Mouse (Mus musculus): Measurements from ENCODE around the gene Slc17a5.
A peak's percentile ranks its signal among the peaks of the same experiment; 100 is the strongest.
"Not testable (repeated sequence)": the region's sequence is repeated elsewhere in the genome, so short reads cannot be mapped to it uniquely, and the experiment has no call there.

Gene Slc17a5

DNA sequence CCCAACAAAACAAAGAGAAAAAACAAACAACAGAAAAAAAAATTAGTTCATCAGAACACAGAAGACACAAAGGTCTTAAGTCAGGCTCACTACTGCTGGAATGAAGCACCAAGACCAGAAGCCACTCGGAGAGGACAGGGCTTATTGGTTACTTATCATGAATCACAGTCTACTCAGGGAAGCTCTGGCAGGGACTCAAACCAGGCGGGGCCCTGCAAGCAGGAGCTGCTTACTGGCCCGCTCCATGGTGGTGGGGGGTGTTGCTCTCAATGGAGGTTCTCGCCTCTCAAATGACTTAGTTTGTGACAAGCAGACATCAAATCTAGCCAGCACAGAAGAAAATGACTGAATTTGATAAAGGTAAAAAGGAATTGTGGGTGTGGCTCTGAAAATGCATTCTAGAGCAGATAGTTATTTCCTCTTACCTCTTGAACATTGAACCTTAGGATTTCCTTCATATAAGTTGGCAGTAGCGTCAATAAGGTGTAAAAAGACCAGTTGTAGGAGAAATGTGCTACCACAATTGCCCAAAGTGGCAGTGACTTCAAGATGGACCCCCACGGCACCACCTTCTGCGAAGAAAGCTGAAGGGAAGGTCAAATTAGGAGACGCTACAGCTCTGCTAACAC is 29.1 kb downstream of the Slc17a5 start:
- DNase-seq, result no peak

DNA sequence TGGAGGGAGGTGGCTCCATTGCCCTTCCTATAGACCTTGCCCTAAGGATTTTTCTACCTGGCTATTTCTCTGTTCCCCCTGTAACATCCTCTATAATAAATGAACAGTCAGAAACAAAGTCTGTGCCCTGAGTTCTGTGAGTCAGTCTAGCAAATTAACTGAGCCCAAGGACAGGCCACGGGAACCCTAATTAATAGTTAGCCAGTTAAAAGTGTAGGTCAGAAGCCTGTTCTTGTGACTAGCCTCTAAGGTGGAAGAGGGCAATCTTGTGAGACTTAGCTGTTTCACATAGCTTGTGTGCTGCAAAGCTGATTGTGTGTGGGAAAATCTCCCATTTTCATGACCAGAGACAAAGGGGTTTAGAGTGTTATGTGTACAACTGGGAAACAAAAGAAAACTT is 30.8 kb downstream of the Slc17a5 start:
- no peak for DNase-seq

DNA sequence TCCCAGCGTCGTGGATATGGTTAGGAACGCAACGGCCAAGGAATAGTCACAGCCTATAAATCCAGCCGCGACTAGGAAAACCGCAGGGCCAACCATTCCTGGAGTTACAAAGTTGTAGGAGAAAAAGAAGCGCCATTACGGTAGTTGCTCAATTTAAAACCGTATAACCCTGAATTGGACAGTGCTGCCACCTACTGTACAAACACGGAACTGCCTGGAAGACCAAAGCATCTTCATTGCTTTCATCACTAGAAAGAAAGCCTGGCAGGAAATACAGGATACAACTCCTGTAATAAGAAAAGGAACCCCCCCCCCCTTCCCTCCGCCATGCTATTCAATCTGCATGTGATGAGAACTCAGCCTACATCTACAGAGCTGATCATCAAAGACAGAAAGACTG is 34.9 kb downstream of the Slc17a5 start:
- peak; percentile 76 to 83 for DNase-seq

DNA sequence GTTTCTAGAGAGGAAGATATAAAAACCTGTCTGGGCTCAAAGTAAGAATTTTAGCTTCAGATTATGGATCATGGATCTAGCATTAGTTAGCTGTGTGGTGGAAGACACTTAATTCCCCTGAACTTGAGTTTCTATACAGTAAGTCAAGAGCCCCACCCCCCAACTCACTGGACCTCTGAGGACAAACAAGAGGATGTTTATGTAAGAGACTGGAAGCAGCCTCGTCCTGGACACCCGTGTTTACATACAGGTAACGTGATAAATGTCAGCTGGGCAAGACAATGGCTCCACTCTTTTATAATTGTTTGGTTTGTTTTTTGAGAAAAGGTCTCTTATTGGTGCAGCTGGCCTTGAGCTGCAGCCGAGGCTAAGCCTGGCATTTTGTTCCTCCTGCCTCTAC is 36.1 kb downstream of the Slc17a5 start:
- DNase-seq, result no peak

DNA sequence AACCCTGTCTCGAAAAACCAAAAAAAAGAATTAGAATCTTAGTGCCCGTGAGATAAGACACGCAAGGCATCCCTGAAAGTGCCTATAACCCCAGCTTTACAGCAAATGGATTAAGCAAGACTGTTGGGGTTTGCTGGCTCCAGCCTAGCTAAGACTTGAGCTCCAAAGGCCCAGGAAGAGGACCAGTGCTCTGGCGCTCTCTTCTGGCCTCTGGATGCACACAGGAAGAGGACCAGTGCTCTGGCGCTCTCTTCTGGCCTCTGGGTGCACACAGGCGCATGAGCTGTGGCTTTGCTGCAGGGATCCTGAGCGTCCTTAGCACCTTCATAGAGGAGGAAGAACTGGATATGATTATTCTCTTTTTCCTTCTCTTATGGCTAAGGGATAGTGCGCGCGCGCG is 40.1 kb downstream of the Slc17a5 start:
- DNase-seq, result no peak

DNA sequence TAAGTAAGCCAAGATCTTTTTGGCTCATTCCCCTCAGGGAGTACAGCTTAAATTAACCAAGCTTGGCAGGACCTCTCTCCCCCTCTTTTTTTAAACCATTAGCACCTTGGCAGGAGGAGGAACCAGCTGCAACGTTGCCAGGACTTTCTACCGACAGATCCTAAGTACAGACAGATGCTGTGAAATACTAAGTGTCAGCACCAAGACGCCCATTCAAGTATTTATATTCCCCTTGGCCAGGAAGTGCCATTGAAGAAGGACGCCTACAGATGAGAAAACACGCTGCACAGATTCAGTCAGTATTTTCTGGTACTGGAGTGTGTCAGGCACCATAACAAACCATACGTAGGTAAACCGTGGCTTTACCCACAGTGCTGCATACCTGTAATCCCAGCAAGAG is 40.9 kb downstream of the Slc17a5 start:
- no peak for DNase-seq

DNA sequence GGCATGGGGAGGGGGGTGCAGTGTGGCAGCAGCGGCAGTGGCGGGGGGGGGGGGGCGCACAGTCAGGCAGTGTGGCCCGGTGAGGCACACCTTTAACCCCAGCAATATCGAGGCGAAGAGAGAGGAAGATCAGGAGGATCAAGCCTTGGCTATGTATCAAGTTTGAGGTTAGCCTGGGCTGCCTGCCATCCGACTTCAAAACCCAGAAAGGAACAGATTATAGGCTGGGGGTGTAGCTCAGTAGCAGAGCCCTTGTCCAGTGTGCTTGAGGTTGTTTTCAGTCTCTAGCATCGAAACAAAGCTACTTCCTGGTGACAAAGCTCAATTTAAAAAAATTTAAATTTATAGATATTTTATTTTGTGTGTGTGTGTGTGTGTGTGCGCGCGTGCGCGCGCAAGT is 46.1 kb downstream of the Slc17a5 start:
- no peak for DNase-seq

DNA sequence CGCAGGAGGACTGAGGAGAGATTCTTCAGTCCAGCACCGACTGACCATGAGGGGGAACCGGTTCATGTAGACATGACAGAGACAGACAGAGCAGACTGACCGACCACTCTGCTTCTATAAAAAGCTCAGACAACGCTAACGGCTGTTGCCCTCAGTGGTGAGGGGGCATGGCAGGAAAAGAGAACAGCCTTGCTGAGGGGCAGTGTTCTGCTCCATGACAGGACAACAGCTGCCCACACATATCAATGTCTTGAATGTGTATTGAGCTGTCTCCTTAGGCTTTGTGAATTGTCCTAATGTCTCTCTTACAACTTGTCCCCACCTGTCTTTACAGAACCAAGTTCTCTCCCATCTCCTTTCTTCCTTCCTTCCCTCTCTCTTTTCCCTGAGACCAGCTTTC is 49.4 kb downstream of the Slc17a5 start:
- no peak for DNase-seq

DNA sequence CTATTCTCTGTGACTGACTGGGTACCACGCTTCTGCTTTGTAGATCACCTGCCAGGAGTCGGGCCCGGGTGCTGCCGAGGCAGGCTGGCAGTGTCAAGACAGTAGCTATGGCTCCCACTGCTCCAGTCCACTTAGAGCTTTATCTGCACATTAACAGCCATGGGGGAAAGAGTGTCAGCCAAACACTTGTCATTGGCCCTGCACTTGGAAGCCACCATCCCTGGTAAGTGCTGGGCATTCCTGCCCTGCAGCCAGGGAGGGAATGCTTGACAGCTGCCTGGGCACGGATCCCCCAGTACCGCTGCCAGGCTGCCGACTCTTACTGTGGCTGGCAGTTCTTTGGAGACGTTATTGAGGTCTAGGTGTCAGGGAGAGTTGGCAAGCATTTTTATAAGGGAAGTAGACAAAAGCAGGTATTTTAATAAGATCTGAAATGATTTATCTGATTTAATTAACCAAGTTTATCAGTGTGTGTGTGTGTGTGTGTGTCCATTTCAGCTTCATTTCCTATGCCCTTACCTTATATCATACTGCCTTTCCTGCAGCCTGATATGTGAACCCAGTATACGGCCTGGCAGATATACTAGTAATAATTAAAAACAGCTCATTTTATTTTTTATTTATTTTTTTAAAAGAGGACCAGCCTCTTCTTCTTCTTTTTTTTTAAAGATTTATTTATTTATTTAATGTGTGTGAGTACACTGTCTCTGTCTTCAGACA is 50.5 kb downstream of the Slc17a5 start:
- peak; percentile 74 to 79 for DNase-seq

DNA sequence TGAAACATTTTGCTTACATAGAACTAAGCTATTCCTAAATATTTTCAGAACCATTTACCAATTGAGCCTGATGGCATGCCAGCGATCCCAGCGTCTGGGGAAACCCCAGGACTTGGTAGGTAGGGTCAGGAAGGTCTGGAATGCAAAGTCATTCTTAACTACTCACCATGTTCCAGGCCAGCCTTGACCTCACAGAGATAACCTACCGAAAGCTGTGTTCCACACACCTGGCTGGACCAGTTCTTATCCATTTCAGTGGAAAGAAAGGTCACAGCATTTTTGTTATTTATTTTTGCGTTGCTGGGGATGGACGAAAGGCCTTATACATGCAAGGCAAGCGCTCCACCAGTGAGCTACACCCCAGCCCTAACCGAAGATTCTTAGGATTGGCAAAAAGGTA is 53.2 kb downstream of the Slc17a5 start:
- no peak for DNase-seq

DNA sequence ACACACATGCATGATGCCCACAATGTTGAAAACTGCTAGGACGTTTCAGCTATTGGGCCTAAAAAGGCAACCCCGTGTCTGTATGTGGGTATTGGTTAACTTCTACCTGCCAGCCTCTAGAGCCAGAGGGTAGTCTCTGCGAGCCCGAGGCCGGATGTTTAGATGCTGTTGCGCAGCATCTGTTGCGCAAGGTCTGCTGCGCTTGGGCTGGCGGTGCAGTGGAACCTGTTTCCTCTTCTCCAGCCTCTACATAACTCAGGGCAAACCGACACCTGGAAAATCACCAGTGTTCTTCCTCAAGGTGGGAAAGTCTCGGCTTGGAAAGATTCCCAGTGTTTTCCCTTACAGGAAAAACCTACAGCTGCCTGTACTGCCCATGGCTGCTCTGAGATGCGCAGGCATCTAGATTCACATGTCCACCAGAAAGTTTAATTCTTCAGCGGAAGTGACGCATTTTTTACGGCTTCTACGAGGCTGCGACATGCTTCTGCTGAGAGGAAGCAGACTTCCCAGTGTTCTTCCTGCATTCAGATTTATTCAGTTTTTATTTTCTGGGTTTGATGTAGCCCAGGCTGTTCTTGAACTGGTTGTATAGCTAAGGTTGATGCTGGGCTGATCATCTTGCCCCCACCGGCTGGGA is 54.4 kb downstream of the Slc17a5 start:
- DNase-seq, result no peak

DNA sequence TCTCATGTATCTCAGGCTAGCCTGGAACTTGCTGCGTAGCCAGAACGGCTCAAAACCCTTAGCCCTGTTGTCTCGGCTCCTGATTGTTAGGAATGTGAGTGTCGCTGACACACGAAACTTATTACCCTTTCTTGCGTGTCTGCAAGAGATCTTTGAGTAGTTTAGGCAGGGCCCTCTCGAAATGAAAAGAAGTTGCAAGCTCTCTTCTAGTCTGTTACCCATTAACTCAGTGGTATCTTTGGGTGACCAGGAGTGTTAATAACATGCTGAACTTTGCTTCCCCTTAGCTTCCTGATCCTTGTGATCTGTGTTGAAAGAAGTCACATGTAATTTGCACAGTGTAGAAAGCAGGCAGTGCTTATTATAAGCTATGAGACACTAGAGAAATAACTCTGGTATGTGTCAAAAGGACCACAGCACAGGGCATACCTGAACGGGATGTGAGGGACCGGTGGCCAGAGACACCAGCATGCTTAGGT is 55.5 kb downstream of the Slc17a5 start:
- DNase-seq, result no peak

DNA sequence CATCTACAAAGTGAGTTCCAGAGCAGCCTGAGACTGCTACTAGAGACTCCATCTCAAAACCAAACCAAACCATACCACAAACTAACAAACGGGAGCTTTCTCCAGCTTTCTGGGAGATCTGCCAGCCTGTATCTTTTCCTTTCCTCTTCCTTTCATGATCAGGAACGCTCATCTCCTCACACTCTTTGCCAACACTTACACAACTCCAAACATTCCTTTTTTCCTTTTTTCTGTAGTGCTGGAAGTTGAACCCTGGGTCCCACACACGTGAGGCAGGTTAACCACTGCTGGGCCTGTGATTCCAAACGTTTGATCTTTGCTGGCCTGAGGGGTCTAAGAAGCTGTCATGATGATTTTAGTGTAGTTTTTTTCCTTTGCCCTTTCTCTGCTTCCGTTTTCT is 56.0 kb downstream of the Slc17a5 start:
- DNase-seq, result no peak

DNA sequence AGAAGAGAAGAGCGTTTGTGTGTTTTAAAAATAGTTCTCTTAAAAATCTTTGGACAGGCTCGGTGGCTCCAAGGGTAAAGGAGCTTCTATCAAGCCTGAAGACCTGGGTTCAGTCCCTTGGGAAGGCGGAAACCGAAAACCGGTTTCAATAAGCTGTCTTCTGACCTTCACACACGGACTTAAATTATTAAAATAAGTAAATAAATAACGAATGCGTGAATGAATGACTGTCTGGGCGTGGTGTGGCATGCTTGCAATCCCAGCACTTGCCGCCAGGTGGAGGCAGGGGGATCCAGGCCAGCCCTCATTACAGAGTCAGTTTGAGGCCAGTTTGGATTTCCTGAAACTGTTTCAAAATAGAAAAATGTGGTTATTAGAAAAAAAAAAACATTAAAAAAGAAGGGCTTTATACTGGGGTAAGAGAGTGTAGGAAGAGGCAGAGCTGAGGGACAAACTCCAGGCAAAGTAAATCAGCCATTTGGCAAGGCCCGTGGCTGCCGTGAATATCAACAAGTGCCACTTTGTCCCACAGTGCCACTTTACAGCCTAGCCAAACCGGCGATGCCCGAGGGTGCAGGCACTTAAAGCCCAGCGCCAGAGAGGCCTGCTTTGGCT is 60.0 kb downstream of the Slc17a5 start:
- peak; percentile 71 to 83 for DNase-seq

DNA sequence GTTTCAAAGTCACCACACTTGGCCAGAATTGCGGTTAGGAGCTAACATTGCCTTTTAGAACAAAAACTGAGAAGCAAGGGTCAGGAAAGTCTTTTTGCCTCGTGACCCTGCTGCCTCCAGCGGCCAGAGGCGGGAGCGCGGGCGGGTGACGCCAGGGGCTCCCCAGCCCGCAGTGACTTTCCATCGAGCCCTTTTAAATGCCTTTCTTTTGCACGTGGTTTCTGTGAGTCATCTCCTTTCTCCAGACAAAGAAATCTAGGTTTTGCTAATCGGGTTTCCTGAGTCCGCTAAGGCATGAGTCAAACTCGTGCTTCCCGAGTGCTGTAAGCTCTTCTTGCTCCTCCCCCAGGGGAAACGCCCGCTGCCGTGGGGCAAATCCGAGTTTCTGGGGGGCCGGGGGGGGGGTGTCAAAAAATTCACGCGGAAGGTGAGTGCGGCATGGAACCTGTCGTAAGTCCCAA is 60.5 kb downstream of the Slc17a5 start:
- DNase-seq, result peak; percentile 76 to 80

DNA sequence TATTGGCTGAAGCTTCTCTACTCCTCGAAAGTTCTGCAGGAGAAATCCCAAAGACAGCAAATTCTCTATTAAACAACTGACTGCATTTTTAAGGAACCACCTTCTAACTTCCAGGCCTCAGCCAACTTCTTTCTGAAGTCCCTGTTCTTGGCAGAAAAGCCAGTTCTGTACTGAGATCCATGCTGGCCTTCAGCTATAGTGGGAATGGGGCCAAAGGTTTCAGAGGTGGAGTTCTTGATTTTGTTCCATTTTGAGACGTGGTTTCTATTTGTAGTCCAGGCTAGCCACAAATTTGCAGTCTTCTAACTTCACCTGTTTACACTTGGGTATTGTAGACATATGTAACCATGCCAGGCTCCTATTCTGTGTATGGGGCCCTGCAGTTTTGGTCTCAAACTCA is 61.6 kb downstream of the Slc17a5 start:
- no peak for DNase-seq

DNA sequence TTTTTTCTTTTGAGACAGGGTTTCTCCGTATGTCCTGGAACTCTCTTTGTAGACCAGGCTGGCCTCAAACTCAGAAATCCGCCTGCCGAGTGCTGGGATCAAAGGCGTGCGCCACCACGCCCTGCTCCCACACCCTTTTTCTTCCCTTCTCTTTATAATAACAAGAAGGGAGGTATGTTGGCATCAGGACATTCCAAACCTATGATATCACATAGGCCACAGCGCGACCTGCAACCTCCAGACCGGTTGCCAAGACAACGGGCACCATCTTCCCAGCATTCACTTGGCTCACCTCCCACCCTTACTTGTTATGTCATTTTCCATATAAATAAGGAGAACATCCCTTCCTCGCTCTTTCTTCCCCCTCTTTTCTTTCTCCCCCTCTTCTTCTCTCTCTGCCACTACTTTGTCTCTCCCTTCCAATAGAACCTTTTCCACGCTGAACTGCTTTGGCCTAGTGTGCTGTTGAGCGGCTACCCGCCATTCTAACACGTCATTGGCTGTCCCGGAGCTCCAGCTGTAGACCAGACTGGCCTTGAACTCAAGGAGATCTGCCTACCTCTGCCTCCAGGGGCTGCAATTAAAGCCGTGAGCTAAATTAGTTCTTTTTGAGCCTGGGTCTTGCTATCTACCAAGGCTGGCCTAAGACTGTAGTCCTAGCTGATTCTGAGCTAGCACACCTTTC is 62.2 kb downstream of the Slc17a5 start:
- no peak for DNase-seq

DNA sequence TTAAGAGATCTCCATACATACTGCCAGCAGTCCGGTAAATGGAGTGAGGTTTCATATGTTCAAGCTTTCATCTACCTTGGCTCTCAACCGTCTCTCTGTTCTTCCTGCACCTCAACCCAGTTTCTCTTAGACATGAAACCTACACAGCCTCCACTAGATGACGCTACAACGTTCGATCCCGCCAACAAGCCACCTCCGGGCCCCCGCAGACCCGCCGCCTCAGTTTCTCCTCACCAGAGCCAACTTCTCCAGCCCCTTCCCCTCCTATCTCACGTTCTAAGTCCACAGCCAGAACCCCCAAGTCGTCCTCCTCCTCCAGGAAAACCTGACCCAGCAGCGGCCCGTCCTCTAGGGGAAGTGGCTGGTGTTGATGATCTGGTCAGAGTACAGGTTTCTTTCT is 66.2 kb downstream of the Slc17a5 start:
- no peak for DNase-seq

DNA sequence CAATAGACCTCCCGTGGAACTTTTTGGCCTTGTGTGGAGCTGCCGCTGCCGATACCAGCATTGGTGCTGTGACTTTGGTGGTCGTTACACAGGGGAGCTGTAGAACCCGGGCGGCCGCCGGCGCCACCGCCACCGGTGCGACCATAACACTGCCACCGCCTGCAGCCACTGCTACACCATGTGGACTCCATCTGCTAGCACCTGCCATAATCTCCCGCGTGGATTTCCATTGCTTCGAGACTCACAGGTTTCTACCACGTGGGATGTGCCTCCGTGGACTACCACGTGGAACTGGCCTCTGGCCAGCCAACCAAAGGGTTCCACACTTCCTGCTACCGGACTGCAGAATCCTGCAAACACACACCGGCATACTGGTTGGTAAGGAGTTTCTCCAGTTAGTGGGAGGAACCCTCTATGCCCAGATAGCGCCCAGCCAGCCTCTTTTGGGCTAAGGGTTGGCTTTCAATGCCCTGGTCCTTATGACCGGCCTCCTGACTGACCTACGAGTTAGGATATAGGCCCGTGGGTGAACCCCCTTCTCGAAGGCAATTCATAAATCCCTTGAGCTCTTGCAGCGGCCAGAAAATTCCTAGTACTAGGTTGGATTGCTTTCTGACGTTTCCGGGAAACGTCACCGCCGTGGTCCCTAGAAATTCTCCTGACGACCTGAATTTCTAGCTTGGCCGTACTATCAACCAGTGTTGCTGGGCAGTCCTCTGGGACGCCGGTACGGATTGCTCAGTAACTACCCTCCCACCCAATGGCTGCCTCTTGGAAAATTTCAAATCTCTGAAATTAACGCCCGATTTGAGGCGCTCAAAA is 66.8 kb downstream of the Slc17a5 start:
- peak; percentile 38 to 46 for DNase-seq

DNA sequence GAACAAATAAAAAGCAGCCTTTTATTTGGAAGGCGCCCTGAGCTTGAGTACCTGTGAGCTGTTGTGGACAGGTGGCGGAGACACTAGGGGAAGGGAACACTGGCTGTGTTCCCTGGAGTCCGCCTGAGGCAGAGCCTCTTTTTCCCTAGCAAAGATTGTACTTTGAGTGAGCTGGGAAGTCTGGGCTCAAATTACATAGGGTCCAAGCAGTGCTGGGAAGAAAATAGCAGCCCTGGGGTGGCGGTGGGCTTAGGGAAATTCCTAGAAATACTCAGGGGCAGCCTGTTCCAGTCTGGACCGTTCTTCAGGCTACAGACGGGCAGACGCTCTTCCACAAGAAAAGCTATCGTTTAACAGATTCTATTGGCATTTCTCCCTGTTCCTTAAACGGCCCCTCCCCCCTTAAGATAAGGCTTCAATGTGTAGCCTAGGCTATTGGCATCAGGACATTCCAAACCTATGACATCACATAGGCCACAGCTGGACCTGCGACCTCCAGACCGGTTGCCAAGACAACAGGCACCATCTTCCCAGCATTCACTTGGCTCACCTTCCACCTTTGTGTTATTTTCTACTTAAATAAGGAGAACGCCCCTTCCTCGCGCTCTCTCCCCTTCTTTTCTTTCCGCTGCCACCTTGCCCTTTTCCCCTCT is 67.6 kb downstream of the Slc17a5 start:
- DNase-seq, result peak; percentile 27 to 30

DNA sequence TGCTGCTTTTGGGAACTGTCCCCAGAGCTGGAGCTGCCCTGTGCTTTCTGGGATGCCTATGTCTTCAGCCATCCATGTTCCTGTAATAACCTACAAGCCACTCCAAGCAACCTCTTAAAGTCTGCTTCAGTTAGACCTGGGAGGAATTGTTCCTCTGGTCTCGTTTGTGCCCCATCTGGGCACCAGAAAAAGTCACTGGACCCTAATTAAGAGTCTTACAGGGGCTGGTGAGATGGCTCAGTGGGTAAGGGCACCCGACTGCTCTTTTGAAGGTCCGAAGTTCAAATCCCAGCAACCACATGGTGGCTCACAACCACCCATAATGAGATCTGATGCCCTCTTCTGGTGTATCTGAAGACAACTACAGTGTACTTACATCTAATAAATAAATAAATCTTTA is 70.6 kb downstream of the Slc17a5 start:
- DNase-seq, result not testable (repeated sequence)

DNA sequence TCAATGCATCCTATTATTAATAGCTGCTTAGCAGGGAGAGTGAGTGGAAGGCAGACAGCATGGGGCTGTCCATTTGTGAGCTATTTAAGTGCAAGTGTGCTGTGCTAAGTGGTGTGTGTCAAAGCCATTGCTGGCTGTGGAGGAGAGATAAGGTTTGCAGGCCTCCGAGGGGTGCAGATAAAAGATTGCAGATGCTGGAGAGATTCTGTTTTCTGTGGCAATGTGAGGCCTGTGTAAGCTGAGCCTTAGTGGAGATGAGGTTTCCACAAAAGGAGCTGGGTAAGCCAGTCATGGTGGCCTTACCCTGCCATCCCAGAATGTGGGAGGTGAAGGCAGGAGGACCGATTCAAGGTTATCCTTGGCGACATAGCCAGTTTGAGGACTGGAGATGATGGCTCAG is 71.7 kb downstream of the Slc17a5 start:
- DNase-seq, result no peak
